Mouse (Mus musculus) yolk sac, embryonic 10.5 days (tissue): Measurements from ENCODE around the gene Zfp580.
A peak's percentile ranks its signal among the peaks of the same experiment; 100 is the strongest.
"Not testable (repeated sequence)": the region's sequence is repeated elsewhere in the genome, so short reads cannot be mapped to it uniquely, and the experiment has no call there.

Source experiments
- DNase-seq: peaks from one replicate; pipeline ENCODE4 v3.0.0-alpha.2; 2017; ENCODE audit warnings: low spot score

Zfp580 gene

DNA sequence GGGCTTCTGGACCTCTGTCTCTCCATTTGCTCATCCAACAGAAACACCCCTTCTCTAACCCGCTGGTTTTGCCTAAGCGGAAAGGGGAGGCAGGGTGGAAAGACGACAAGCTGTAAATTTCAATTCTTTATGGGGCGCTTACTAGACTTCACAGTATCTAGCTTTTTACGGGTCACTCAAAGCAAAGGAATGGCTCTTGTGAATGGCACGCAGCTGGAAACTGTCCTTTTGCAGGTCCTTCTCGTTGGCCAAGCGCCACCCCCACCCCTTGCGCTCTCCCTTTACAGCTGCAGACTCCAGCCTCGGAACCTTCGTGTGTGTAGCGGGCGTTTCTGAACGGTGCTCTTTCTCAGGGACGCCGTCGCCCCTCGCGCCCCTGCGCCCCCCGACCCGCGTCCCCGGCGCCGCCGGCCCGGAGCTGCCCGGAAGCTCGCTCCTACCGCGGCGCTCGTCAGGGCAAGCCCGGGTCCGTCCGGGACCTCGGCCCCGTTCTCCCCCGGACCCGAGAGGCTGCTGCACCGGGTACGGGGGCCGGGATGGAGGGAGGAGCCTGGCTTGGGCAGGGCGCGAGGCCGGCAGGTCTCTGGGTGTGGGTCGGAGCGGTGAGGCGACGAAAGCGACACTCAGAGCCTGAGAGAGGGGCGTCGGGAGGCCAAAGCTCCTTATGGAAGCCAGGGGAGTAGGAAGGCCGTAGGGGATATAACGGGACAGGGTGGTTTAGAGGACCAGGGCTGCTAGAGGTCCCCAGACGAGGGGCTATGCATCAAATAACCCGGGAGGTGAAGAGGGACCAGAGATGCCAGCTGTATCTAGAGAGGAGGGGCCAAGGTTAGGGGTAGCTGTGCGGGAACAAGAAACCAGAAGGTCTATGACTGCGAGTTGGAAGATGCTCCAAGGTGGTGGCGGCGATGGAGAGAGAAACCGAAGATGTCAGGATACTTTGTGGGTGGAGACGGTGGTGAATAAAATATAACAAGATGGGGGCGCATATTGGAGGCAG, at the start of gene Zfp580:
Zfp580 (plus strand) TSS at position 346 of the 1,000 bp plus-strand sequence.
- DNase-seq = peak; percentile 68

DNA sequence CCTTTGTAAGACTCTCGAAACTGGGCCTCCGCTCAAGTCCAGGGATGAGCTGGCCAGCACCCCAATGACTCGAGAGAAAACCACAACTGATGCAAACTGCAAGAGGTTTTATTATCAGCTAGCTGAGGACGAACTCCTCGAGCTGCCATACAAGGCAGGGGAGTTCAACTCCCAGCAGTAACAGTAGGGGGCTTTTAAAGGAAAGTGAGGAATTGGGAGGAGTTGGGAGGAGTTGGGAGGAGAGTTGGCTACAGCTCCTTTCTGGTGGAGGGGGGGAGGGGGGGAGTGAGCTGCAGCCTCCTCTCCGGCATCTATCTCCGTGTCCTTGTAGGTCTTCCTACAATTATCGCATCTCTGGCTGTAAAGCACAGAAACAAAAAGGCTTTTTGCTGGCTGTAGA, 48.5 kb upstream of the Zfp580 start:
- not testable (repeated sequence) for DNase-seq

DNA sequence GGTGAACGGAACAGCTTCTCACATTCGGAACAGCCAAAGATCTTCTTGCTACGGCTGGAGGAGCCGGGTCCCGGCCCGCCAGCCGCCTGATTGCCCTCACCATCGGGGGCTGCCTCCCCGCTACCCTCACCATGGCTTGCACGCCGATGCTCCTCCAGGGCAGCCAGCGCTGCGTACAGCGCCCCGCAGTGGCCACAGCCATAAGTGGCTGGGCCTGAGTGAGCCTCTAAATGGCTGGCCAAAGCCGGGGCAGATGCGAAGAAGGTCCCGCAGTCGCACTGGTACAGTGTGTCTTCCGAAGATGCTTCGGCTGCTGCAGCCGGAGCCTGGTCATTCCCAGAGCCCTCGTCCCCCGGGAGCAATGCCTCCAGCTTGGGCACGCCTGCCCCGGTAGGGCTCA, 43.1 kb upstream of the Zfp580 start:
- DNase-seq = no peak

DNA sequence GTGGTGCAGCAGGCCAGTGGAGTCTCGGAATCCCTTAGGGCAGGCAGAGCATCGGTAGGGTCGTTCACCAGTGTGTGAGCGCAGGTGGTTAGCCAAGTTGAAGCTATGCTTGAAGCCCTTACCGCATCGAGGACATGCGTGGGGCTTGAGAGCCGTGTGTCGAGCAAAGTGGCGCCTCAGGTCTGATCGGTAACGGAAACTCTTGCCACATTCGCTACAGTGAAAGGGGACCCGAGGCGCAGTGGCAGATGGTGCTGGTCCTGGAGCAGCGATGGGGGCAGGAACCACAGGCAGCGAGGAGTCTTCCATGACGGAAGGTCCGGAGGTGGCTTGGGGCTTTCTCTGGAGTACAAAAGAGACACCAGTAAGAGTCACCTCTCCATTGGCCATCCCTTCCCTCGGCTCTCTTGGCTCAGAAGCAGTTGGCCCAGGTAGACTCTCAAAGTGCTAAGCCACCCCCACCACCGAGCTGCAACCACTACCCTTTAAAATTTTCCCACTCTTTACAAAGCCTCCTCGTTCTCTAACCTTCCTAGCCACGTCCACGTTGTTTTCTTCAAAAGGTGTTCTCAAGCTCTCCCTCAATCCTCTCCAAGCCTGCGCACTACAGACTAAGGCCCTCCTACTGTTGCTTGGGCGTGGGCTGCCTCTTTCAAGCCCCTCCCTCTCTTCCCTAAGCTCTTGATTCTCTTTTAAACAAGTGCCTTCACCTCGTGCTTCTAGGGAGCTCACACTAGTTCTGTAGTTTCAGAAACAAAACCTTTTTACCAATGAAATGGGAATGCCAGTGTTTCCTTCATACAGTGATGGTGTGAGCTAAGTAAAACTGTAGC, 38.4 kb upstream of the Zfp580 start:
- DNase-seq = no peak

DNA sequence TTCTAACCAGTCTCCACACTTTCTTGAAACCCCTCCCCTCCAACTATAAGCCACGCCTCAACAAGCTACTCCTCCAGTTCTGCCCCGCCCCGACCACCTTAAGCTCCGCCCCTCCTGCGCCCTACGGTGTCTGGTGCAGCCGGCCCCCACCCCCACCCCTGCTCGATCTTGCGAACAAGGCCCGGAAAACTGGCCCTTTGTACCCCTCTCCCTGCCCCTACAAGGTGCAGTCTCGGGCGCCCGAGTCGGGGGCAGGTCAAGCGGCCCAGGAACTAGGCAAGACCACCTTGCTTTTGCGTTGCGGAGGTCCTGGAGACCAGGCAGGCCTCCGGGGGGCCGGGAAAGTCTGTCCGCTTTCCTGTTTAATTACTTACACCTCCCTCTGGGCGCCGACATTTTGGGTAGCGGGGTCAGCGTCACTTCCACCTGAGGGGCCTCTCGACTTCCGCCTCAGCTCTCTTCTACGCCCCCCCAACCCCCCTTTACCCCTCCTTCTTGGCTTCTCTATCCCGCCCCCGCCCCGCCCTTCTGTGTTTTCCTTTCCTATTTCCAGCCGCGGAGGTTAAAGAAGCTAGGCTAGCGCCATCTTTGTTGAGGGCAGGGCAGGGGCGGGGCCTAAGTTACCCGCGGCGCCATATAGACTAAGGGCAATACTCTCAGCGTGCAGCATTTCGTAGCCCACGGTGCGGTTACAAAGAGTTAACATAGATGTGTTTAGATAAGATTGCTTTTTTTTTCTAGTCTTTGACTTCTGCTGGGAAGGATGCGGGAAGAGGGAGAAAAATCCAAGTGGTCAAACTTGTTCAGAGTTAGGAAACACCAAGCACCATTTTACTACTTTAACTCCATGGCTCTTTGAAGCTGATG, 36.9 kb upstream of the Zfp580 start, which contains the start of the genes Zfp524 and Fiz1:
Zfp524 (plus strand) TSS at position 165 of the 867 bp plus-strand sequence.
Fiz1 (minus strand) TSS at position 447 of the 867 bp plus-strand sequence.
- peak; percentile 98 for DNase-seq

DNA sequence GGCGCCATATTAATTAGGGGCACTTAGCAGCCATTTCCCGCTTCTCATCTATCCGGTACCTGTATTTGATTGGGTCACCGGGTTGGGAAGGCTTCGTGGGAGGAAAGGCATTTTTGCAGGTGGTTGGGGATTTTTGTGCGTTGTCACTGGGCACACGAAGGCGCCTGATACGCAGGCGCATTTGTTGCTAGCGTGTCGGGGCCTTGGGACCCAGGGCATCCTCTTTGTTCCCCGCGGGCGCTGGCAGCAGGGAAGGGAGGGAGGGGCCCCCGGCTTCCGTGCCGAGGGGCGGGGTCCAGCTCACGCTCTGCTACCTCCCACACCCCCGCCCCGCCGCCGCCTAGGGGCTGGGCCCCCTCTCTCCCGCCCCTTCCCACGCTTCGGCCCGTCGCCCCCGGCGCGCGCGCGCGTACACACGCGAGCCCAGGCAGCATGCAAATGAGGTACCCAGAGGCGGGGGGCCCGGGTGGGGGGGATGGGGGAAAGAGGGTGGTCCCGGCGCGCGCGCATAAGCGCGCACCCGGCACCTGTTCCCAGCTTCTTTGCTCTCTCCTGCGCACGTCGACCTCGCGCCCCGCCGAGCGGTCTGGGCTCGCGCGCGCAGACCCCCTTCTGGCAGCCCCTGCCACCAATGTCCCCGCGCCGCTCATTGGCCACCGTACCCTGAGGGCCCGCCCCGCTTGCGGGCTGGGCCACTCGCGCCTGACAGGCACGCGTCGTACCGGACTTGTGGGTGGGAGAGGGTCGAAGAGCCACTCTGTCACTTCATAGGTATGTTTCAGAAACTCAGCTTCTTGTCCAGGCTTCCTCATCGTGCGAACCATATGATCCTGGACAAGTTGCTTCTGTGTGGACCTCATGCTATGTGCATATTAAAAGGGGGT, 36.0 kb upstream of the Zfp580 start, which contains the start of gene Gm44973:
Gm44973 (plus strand) TSS at position 379 of the 884 bp plus-strand sequence.
- DNase-seq = peak; percentile 98

DNA sequence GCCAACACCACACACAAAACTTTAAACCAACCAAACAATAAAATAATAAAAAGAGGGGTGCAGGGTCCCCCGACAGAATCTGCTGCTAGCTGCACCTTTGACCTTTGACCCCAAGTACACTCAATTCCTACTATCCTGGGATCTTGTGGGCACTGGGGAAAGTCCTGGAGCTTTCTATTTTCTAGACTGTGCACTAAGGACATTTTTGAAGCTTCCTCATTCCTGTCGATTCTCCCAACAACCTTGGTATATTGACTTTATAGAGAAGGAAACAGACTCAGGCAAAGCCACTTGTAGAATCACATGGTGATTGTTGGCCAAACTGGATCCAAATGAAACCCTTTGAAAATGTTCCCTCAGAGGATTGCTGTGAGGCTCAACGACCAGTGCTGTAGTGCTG, 35.3 kb upstream of the Zfp580 start:
- DNase-seq = no peak

DNA sequence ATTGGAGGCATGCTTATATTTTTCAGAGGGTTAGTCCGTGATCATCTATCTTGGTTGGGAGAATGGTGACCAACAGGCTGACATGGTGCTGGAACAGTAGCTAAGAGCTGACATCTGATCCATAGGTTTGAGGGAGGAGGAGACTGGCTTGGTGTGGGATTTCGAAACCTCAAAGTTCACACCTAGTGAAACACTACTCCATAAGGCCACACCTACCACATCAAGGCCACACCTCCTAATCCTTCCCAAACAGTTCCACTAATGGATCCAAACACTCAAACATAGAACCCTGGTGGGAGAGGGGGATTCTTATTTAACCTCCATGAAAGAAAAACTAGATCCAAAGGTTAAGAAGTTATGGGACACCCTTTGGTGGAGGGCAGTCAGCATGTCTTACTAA, 34.4 kb upstream of the Zfp580 start:
- DNase-seq = no peak

DNA sequence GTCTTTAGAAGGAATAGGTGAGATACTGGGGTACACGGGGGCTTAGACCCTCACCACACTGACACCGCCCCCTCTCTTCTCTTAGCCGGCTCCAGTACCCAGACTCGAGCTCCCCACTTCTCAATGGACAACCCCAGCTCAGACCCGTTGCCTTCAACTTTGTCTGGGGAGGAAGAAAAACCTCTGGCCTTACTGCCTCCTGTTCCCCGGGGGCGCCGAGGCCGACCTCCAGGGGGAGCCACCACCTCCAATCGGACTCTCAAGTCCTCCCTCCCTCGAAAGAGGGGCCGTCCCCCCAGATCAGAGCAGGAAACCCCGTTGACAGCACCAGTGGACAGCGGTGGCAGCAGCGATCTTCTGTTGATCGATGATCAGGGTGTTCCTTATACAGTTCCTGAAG, 34.0 kb upstream of the Zfp580 start:
- no peak for DNase-seq

DNA sequence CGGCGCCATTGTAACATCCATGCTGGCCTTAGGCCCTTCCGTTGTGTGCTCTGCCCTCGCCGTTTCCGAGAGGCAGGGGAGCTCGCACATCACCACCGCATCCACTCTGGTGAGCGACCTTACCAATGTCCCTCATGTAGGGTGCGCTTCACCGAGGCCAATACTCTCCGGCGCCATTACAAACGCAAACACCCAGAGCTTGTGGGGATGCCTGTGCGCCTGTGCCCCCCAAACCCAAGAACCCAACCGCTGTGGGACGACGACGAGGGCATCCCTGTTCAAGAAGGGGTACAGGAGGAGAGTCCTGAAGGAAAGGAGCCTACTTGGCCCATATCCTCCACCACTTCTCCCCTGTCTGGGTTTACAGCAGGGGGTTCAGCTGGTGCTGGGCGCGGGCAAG, 33.4 kb upstream of the Zfp580 start:
- no peak for DNase-seq

DNA sequence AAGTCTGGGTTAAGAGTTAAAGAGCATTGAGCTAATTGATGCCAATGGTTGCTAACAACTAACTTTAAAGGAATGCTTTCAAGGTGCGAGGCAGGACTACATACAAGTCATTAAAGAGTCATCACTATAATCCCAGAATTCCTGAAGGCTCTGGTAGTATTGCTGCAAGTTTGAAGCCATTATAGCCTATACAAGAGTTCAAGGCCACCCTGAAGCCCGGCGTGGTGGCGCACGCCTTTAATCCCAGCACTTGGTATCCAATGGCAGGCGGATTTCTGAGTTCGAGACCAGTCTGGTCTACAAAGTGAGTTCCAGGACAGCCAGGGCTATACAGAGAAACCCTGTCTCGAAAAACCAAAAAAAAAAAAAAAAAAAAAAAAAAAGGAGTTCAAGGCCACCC, 31.8 kb upstream of the Zfp580 start:
- not testable (repeated sequence) for DNase-seq

DNA sequence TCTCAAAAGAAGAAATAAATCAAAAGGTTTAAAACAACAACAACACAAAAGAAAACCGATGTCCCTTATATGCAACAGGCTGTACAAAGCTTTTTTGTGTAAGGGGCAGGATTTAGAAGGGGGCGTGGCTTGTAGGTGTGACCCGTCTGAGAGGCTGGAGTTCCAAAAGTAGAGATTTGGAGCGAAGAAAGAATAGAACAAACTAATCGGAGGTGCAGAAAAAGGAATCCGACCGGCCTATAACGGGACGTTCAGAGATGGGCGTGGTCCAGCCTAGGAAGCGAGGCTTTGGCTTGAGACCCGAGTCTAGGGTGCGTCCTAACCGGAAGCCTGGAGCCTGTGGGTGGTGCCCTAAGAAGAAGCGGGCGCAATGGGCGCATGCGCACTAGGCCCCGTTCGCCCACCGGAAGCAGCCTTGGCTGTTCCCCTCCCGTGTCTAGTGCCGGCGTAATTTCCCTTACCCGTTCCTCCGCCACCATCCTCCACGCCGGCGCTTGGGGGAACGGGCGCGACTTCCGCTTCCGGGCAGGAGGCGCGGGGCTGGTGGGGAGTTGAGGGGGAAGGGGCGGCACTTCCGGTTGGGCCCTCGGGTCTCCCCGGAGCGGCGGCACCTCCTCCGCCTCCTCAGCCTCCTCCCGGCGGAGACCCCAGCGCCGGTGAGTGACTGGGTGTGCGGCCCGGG, 31.2 kb upstream of the Zfp580 start, which contains the start of the genes Zfp865 and Ccdc106:
Zfp865 (plus strand) TSS at position 377 of the 682 bp plus-strand sequence.
Ccdc106 (plus strand) TSS at position 554 of the 682 bp plus-strand sequence.
- peak; percentile 99 for DNase-seq

DNA sequence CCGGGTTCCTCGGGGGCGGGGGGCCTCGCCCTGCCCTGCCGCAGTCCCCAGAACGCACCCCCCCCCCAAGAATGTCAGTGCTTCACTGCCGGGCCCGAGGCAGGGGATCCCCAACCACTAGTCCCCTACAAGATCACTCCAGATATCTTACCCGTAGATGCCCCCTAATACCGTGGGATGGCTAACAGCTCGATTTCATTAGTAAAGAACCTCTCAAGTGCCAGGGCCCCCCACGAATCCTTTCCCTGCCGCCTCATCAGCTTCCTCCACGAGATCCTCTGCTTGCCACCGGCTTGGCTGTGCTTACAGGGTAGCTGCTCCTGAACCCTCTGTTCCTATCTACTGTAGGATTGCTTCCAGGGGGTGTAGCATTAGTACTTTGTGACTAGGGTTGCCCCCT, 30.7 kb upstream of the Zfp580 start:
- DNase-seq = no peak

DNA sequence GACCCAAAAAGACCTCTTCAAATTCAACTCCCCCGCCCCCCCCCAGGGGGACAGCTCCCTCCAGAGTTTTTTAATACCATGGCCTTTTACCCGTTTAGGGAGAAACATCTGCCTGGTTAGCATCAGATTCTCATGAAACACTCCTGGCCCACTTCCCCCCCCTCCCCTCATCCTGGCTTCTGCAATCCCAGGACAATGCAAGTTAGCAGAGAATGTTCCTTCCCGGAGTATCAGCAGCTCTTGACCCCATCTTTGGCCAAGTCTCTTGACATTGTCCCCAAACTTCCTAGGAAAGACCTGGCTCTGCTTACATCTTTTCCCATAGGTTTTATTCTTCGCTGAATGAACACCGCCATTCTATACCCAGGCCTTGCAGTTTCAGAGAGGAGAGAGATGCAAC, 30.1 kb upstream of the Zfp580 start:
- no peak for DNase-seq

DNA sequence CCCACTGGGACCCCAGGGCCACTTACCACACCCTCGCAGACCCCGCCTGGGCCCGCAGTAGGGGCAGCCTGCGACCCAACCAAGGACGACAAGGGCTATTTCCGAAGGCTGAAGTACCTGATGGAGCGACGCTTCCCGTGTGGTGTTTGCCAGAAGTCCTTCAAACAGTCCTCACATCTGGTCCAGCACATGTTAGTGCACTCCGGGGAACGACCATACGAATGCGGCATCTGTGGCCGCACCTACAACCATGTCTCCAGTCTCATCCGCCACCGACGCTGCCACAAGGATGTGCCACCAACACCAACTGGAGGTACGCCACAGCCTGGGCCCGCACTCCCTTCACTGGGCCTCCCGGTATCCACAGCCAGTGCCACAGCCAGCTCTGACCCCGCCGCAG, 21.8 kb upstream of the Zfp580 start:
- no peak for DNase-seq

DNA sequence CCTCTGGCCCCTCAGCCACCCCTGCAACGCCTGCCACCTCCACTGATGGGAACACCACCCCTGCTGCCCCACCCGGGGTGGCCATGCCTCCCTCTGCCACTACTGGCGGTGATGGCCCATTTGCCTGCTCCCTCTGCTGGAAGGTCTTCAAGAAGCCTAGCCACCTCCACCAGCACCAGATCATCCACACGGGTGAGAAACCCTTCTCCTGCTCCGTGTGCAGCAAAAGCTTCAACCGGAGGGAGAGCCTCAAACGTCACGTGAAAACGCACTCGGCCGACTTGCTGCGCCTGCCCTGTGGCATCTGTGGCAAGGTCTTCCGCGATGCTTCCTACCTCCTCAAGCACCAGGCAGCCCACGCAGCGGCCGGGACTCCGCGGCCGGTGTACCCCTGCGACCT, 21.4 kb upstream of the Zfp580 start:
- DNase-seq = no peak

DNA sequence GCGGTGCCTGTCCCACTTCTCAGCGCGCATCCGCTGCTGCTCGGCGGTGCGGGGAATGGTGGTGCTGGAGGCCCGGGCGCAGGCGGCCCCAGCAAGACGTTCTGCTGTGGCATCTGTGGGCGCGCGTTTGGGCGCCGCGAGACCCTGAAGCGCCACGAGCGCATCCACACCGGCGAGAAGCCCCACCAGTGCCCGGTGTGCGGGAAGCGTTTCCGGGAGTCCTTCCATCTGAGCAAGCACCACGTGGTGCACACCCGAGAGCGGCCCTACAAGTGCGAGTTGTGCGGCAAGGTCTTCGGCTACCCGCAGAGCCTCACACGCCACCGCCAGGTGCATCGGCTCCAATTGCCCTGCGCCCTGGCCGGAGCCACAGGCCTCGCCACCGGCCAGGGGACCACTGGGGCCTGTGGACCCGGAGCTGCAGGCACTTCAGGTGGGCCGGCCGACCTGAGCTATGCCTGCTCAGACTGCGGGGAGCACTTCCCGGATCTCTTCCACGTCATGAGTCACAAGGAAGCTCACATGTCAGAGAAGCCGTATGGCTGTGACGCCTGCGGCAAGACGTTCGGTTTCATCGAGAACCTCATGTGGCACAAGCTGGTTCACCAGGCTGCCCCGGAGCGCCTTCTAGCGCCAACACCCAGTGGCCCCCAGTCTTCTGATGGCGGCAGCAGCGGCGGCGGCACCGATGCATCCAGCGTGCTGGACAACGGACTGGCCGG, 20.6 kb upstream of the Zfp580 start:
- DNase-seq = no peak

DNA sequence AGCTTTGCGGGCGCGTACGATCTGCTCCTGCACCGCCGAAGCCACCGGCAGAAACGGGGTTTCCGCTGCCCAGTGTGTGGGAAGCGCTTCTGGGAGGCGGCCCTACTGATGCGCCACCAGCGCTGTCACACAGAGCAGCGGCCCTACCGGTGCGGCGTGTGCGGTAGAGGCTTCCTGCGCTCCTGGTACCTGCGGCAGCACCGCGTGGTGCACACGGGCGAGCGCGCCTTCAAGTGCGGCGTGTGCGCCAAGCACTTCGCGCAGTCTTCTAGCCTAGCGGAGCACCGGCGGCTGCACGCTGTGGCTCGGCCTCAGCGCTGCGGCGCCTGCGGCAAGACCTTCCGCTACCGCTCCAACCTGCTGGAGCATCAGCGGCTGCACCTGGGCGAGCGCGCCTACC, 19.8 kb upstream of the Zfp580 start:
- no peak for DNase-seq

DNA sequence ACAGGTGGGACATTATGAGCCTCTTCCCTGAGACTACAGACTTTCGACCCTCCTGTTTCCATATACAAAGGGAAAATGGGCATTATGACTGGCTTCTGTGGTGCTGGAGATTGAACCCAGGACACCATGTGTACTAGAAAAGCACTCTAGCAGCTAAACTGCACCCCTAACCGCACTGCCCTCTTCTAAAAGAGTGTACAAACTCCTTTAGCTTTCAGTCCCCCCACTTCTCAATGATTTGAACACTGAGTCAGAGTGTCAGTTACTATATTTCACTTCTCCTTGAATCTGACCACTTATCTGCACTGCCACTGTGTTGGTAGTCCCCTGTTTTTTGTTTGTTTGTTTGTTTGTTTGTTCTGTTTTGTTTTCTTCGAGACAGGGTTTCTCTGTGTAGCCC, 17.5 kb upstream of the Zfp580 start, which contains the start of gene 4632433K11Rik:
4632433K11Rik (plus strand) TSS at position 301 of the 400 bp plus-strand sequence.
- no peak for DNase-seq
